Mouse (Mus musculus): Measurements from ENCODE around the gene Cox19.
"Not testable (repeated sequence)": the region's sequence is repeated elsewhere in the genome, so short reads cannot be mapped to it uniquely, and the experiment has no call there.

Cox19 gene

DNA sequence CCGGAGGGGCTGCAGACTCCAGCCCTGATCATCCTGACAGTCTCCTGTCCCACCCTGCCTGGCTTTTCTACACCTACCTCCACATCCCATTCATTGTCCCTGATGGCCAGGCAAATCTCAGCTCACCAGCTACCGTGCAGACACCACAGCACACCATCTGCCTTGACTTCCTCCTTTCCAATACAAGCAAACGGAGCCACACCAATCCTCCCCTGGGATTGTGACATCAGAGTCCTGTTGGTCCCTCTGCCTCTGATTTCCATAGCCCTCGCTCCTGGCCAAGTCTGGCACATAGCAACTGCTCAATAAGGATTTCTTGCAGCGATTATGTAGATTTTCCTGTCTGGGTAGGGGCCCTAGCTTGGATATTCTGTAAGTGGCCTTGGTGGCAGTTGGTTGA is at the start of gene Cox19:
Cox19 (minus strand) TSS at position 285 of the 400 bp plus-strand sequence.
- DNase-seq (ENCODE audit: low read depth in 2 of 2, low spot score in 2 of 2): no peak

DNA sequence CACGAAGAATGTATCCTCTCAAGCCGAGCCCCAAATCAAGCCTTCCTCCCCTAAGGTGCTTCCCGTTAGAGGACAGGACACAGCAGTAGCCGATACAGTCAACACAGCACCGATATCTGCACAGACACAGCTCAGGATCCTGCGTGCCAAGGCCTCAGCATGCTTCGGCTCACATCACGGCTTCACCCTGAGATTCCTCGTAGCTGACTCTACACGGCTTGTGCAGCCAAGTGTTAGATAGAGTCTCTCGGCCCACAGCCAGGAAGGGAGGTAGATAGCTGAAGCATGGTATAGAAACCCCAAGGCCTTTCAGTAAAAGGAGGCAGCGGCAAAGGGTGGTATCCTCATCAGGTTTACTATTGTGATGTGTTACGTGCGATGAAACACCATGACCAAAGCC is 48.8 kb upstream of the Cox19 start:
- DNase-seq (ENCODE audit: low read depth in 2 of 2, low spot score in 2 of 2): no peak

DNA sequence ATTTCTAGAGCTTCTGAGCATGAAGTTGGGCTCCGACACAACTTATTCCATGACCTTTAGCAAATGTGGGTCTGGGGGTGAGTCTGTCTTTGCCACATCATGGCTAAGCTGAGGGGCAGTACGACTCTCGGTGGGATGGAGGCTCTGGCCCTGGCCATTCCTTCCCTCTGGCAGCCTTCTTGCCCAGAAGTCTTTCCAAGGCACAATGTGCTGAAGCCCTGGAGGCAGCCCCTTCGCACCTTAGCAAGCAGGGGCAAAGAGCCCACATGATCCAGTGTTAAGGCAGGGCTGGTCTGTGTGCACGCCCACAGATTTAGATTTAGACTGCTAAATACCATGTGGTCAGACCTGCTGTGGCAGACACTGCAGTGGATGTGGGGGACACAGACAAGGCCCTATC is 47.6 kb upstream of the Cox19 start:
- no peak for DNase-seq (ENCODE audit: low read depth in 2 of 2, low spot score in 2 of 2)

DNA sequence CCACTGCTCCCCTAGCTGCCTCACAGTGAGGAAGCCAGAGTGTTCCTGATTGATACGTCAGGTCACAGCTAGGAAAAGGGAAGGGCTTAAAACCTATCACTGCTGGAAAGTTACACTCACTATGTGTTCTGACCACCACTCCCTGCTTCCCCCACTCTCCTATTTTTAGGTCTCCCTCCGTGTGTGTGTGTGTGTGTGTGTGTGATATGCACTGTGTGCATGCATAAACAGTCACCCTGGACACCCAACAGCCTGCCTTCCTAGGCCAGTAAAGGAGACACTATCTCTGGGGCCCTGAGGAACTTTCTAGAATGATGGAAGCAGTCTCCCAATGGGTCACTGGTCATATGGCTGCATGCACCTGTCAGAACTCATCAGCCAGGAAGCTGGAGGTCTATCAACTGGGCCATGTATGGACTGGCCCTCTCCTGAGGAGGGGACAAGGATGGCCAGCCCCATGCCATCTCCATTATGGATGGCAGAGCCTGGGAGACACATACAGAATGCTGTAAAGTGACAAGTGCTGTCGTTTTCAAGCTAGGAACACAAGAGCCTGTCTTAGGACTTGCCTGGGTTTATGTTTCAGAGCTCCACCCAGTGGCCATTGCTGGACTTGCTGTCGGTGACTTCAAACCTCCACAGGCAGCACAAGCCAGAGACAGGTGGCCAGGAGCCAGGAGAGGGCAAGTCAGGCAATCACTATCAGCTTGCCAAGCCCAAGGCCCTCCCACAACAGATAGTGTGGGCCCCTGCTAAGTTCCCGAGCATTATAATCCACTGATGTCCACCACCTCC is 46.9 kb upstream of the Cox19 start:
- peak; percentile 79 to 92 for DNase-seq (ENCODE audit: low read depth in 2 of 2, low spot score in 2 of 2)

DNA sequence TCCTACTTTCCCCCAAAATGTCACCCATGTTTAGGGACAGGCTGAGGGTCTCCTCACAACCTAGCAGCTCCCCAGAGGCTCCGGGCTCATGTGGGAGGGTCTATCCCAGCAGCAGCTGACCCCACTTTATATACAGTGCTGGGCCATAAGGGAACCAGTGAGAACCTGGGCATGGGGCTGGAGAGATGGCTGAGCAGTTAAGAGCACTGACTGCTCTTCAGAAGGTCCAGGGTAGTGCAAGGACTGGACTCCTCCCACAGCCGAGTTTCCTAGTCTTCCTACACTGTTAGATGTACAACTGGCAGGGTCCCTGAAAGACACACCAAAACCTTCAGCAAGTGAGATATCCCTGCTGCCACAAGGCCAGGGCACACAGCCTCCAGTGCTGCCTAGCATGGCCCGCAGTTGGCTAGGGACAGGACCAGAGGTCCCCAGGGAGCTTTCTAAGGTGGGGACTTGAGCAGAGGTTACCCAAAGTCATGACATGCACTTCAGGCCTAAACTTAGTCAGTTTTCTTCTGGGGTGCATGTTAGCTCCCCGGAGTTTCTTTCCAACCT is 46.2 kb upstream of the Cox19 start:
- no peak for DNase-seq (ENCODE audit: low read depth in 2 of 2, low spot score in 2 of 2)

DNA sequence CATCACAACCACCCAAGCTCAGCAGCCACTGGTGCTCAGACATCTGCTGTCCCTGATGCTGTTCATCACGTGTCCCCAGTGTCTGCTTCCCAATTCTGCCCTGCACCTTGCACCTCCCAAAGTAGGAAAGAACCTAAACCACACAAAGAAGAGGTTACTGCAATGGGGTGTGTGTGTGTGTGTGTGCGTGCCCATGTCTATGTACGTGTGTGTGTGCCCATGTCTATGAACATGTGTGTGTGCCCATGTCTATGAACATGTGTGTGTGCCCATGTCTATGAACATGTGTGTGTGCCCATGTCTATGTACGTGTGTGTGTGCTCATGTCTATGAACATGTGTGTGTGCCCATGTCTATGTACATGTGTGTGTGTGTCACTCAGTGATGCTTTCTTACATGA is 44.3 kb upstream of the Cox19 start:
- DNase-seq (ENCODE audit: low read depth in 2 of 2, low spot score in 2 of 2): no peak

DNA sequence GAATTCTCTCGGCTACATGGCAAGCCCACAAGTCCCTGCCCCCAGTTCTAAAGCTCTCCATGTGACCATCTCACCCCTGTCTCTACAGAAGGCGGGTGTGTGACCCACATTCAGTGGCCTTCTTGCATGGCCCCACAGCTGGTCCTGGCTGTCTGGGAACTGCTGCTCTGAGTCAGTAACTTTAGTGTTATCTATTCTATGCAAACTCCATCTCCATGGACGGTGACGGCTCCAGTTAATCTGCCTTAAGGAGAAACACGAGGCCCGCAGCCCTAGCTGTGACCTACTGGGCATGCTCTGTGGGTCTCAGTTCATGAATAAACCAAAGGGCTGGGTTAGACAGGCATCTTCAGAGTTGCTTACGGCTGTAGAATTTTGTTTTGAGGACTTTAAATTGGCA is 43.2 kb upstream of the Cox19 start:
- no peak for DNase-seq (ENCODE audit: low read depth in 2 of 2, low spot score in 2 of 2)

DNA sequence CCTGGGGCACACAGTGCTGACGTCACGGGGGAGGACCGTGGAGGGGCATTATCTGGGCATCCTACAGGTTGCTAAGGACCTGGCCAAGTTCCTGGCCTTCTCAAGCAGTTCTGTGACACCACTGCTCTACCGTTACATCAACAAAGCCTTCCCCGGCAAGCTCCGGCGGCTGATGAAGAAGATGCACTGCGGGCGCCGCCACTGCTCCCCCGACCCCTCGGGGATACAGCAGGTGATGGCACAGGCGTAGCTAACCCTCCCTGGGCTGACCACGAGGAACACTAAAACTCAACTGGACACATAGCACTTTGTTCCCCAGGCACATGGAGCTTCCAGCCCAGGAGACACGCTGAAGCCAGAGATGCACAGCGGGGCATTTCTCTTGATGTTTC is 42.0 kb upstream of the Cox19 start:
- DNase-seq (ENCODE audit: low read depth in 2 of 2, low spot score in 2 of 2): no peak

DNA sequence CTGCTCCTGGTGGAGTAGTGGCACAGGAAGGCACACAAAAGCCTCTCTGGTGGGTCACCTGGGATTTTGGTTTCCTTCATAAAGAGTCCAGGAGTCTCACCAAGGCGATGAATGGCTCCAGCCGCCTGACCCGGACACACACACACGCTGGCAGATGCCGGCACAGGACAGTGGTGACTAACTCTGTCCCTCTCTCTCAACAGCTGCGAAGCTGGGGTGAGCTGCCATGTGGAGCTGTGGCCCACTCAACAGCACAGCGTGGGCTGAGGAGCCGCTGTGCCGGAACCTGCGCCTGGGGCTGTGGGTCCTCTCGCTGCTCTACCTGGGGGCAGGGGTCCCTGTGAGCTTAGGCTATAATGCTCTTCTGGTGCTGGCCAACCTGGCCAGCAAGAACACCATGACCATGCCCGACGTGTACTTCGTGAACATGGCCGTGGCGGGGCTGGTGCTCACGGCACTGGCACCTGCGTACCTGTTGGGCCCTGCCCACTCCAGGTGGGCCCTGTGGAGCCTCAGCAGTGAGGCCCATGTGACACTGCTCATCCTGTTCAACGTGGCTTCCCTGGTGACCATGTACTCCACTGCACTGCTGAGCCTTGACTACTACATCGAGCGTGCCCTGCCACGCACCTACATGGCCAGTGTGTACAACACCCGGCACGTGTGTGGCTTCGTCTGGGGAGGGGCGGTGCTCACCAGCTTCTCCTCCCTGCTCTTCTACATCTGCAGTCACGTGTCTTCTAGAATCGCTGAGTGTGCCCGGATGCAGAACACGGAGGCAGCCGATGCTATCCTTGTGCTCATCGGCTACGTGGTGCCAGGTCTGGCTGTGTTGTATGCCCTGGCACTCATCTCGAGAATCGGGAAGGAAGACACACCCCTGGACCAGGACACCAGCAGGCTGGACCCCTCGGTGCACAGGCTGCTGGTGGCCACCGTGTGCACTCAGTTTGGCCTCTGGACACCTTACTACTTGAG is 41.3 kb upstream of the Cox19 start:
- DNase-seq (ENCODE audit: low read depth in 2 of 2, low spot score in 2 of 2): no peak

DNA sequence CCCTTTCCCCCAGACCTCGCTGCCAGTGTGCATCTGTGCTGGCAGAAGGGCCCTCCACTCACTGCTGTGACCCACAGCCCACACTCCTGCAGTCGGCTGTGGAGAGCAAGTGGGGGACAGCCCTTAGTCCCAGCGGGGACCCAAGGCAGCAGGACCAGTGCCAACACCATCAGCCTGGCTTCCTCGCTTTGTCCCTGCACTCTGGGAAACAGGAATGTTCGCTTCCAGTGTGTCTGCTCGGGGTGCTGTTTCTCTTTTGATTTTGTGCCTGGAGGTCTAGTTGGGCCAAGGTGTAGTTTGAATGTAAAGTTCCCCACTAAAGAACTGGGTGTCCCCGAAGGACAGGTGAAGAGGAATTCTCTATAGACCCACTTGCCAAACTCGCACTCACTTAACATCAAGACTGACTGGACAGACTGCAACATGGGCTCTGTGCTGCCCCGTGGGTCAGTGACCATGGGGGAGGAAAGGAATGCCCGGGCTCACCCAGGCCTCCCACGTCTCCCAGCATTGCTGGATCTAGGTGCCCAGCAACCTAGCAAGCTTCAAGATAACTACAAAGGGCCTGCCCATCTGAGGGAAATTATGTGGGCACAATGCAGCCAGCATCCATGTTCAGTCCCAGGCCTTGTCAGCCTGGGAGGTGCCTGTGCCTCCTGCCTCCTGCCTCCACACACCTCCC is 40.2 kb upstream of the Cox19 start:
- no peak for DNase-seq (ENCODE audit: low read depth in 2 of 2, low spot score in 2 of 2)

DNA sequence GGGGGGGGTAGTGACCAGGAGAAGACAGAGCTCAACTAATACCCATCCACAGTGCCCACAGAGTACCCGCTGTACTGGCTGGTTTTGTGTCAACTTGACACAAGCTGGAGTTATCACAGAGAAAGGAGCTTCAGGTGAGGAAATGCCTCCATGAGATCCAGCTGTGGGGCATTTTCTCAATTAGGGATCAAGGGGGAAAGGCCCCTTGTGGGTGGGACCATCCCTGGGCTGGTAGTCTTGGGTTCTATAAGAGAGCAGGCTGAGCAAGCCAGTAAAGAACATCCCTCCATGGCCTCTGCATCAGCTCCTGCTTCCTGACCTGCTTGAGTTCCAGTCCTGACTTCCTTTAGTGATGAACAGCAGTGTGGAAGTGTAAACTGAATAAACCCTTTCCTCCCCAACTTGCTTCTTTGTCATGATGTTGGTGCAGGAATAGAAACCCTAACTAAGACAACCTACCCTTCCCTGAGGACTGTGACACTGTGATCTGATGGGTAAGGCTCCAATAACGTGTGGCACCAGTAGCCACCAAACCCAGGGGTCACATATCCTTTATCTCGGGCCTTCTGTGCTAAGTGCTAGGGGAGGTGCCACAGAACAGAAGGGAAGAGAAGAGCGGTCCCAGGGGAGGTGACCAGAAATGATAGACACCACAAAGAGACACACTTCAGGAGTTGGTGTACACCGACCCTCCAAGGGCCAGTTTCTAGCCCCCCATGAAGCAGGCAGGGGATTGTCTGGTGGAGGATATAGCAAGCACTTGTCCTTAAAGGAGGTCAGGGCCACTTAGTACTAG is 39.3 kb upstream of the Cox19 start:
- not testable (repeated sequence) for DNase-seq (ENCODE audit: low read depth in 2 of 2, low spot score in 2 of 2)

DNA sequence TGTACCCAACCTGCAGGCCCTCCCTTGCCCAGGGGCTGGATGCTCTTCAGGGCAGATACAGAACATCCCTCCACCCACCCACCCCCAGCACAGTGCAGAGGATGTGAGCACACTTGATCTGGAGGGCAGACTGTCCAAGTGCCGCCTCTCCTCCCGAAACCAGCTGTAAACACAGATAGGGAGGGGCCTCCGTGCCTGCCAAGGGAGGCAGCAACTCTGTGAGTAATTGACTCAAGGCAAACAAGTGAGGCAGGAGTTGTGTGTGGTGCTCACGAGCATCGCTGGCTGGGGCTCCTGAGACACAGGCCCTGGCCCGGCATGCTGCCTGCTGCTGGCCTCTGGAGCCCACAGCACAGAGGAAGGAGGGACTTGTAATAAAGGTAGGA is 38.5 kb upstream of the Cox19 start:
- DNase-seq (ENCODE audit: low read depth in 2 of 2, low spot score in 2 of 2): no peak

DNA sequence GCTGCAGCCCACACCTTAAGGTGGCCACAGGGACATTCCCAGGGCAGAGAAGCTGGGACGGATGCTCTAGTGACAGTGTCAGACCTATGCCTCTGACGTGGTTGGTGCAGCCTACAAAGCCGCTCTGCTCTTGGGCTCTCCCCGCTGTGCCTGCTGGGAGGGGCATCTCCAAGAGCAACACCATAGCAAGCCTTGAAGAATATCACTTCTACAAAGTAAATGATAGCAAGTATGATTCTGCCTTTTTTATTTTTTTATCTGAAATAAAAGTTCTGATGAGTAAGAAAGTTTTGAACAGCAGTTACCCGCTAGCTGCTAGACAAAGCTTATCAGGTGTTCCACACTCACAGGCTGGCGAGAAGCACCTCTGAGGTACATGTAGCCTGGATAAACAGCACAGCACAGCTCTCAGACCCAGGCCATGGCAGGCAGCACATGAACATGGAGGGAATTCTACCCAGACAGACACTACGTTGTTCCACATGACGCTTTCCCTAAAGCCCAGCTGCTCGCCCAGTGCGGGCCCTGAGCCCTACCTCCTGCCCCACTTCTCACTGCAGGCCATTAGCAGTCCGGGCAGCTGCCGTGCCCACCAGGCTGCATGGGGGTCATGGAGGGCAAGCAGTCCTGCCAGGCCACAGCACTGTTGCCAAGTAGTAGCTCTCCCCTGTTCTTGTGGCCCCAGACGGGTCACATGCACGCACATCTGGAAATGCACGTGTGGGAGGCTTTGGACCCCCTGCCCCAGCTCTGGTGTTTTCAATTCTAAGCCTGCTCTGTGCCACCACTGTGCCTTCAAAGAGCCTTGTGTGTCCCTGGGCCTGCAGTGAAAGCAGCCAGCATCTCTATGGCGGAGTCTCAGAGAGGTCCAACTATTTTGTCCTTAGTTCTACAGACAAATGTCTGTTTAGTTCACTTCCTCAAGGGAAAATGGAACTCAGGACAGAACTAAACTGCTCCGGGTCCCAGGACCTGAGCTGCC is 37.8 kb upstream of the Cox19 start:
- no peak for DNase-seq (ENCODE audit: low read depth in 2 of 2, low spot score in 2 of 2)

DNA sequence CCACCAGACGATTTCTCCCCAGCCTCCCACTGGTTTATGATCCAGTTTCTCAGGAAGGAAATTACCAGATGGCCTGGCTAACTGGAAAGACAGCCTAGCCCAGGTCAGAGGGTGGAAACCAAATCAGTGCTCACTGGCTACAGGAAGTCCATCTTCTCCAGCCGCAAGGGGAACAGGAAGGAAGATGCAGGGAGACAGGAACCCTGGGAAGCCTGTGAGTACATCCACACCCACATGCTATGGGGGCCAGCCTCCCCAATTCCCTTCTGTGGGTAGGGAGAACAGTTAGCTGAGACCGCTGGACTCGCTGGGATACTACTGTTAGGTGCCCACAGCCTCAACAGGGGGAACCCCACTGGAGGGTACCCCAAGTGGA is 37.0 kb upstream of the Cox19 start:
- no peak for DNase-seq (ENCODE audit: low read depth in 2 of 2, low spot score in 2 of 2)

DNA sequence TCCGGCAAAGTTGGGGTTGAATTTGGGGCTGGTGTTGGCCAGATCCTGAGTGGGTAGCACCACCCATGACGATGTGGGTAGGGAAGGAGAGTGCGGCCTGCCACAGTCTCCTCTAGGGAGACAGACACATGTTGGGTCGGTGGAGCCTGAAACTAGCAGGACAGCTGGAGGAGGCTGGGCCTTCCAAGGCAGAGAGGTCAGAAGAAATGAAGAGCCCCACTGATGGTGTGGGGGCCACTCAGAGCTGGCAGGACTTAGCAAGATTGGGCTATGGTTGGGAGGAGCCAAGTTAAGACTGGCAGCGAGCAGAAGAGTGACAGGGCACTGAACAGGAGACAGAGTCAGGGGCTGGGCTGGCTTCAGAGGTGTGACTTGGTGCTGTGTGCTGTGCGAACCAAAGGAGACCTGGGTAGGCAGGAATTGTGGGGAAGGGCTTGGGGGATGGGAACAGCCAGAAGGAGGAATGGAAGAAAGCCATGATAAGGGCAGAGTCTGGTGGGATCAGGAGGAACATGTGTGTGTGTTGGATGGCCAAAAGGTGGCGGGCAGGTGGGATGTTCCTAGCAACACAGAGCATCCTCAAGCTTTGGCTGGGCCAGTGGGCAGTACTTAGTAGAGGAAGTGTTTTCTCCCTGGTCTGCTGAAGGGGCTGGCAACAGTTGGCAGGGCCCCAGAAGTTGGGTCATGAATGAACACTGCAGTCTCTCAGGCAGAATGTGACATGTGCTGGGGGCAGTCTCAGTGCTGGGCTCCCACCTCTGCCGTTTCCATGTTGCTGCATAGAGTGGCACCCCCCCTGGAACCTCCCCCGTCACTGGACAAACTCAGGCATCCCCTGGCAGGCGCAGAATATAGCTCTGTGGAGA is 36.3 kb upstream of the Cox19 start:
- no peak for DNase-seq (ENCODE audit: low read depth in 2 of 2, low spot score in 2 of 2)

DNA sequence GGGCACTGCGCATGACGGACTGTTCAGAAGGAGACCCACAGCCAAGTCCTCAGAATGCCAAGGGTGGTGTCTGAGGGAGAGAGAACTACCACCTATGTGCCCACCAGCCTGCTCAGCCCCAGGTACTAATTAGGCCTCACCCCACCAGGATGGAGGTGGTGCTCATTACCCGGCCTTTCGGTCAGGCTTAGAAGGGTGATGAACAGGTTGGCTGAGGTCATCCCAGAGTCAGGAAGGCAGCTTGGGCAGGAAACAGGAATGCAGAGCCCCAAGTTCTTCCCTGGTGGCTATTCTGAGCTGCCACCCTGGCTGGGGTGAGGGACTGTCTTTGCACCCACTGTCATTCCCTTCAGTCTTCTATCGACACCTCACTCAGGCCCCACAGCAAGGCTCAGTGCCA is 34.8 kb upstream of the Cox19 start:
- DNase-seq (ENCODE audit: low read depth in 2 of 2, low spot score in 2 of 2): no peak

DNA sequence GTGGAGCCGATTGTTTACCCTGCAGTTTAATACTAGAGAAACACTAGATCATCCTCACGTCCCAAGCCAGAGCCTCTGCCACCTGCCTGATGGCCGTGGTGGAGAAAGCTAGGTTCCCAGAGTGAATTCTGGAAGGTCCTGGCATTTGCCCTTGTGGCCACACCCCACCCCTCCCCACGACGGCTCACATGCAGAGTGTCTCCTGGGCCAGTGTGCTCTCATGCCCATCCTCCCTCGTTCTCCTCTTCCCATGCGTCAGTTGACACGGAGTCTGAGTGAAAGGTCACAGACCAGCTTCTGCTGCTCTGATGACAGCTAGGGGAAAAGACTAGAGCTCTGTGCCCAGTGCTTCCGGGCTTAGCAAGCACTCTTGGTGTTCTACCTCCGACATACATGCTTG is 33.3 kb upstream of the Cox19 start:
- no peak for DNase-seq (ENCODE audit: low read depth in 2 of 2, low spot score in 2 of 2)

DNA sequence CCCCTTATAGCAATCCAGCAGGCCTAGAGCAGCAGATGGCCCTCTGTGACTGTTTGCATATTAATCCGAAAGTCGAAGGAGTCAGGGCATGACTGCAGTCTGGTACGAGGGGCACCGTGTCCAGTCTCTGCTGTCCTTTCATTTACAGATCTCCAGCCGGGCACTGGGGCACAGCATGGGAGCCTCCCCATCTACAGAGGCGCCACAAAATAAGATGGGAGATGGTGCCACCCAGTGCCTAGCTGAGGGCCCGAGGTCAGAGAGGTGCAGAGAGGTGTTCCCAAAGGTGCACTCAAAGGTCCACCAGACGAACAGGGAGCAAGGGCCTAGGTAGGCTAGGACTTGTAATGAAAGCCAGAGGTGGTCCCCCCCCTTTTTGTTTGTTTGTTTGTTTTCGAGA is 32.0 kb upstream of the Cox19 start:
- DNase-seq (ENCODE audit: low read depth in 2 of 2, low spot score in 2 of 2): no peak

DNA sequence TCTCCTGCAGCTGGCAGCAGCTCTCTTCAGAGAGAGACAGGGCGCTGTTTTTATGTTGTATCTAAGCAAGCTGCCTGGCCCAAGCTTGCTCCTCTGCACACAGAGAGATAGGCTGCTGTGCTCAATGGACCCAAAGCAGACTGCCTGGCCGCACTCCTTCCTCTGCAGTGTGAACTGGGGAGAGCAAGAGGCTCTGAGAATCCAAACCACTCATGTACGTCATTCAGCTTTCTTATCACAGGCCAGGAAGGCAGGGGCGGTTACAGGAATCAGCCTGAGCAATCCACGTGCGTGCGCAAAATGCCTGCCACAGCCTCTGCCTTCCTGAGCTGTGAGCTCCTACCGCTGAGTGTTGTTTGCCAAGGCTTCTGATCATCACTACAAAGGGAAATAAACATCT is 31.5 kb upstream of the Cox19 start:
- peak; percentile 84 to 86 for DNase-seq (ENCODE audit: low read depth in 2 of 2, low spot score in 2 of 2)

Measured in CD8-positive naive resting alpha-beta T cell, adult 2 months (primary cell).